Mouse (Mus musculus) layer of hippocampus, adult 8-10 months (tissue): Measurements from ENCODE around the gene Cst8. TPM values are rescaled to one million over a fixed set of nuclear protein-coding genes. Genes with fewer than 3 reads are reported as not detected.
"Not testable (repeated sequence)": the region's sequence is repeated elsewhere in the genome, so short reads cannot be mapped to it uniquely, and the experiment has no call there.

ENCODE experiments used
- DNase-seq, 2 experiments: peaks; one replicate each; pipeline ENCODE4 v3.0.0; 2022; ENCODE audit warnings: low spot score in 2 of 2
- total RNA-seq, 4 experiments: library from RNA; stranded (reverse); gene quantifications; 2 replicates each; pipeline ENCODE4 v1.2.4; 2022

The Cst8 gene
- total RNA-seq: not detected

GRCm38 (mm10) chr2:148798485-148798884 is at the start of gene Cst8:
Cst8 (plus strand) TSS chr2:148798785.
- no peak for DNase-seq

- no peak for DNase-seq
These were observed 48.5 kb upstream of the Cst8 start, which contains the start of gene Cstl1 for GRCm38 (mm10) chr2:148750058-148750457. Cstl1 (plus strand) TSS chr2:148750358.

GRCm38 (mm10) chr2:148751893-148752813 is 46.4 kb upstream of the Cst8 start:
- DNase-seq: peak; percentile 56 to 77

- no peak for DNase-seq
These were observed 44.2 kb upstream of the Cst8 start for GRCm38 (mm10) chr2:148754310-148754846.

- no peak for DNase-seq
These were observed 34.8 kb upstream of the Cst8 start for GRCm38 (mm10) chr2:148763648-148764388.

GRCm38 (mm10) chr2:148771397-148771796 is 27.2 kb upstream of the Cst8 start, which contains the start of gene Cst11:
Cst11 (minus strand) TSS chr2:148771497.
- DNase-seq: not testable (repeated sequence)

GRCm38 (mm10) chr2:148781709-148782108 is 16.9 kb upstream of the Cst8 start, which contains the start of gene 8030411F24Rik:
8030411F24Rik (plus strand) TSS chr2:148782009.
- DNase-seq: no peak

GRCm38 (mm10) chr2:148789142-148789541 is 9.4 kb upstream of the Cst8 start, which contains the start of gene Cst12:
Cst12 (plus strand) TSS chr2:148789361.
- peak in 1 of 2 experiments; percentile 8 for DNase-seq

GRCm38 (mm10) chr2:148801491-148801921 is 2.9 kb downstream of the Cst8 start:
- DNase-seq: peak in 1 of 2 experiments; percentile 3

- no peak for DNase-seq
These were observed 8.1 kb downstream of the Cst8 start for GRCm38 (mm10) chr2:148806696-148807095.

- no peak for DNase-seq
These were observed 21.3 kb downstream of the Cst8 start, which contains the start of gene Cst13 for GRCm38 (mm10) chr2:148819909-148820308. Cst13 (plus strand) TSS chr2:148820081.

GRCm38 (mm10) chr2:148825986-148826385 is 27.4 kb downstream of the Cst8 start:
- DNase-seq: no peak

- DNase-seq: no peak
These were observed 36.3 kb downstream of the Cst8 start, which contains the start of gene Cst9 for GRCm38 (mm10) chr2:148834912-148835311. Cst9 (plus strand) TSS chr2:148835147.

GRCm38 (mm10) chr2:148838075-148838777 is 39.6 kb downstream of the Cst8 start:
- no peak for DNase-seq

GRCm38 (mm10) chr2:148839224-148839623 is 40.6 kb downstream of the Cst8 start:
- DNase-seq: no peak

- peak; percentile 79 to 90 for DNase-seq
These were observed 52.7 kb downstream of the Cst8 start for GRCm38 (mm10) chr2:148851116-148851906.
